Mouse (Mus musculus) embryonic facial prominence, embryonic 13.5 days (tissue): ENCODE measurements around the gene Dbndd2. TPM values are rescaled to one million over a fixed set of nuclear protein-coding genes. Genes with fewer than 3 reads are reported as not detected.

Experiments
- polyA plus RNA-seq: library from polyadenylated mRNA; unstranded; fragments of >200 nt; fragmentation: Nextera tagmentation; extraction: Ambion mirVana; gene quantifications from 2 replicates; pipeline ENCODE4 v1.2.1, GENCODE M21; 2015

The Dbndd2 gene
- polyA plus RNA-seq, 1 experiment from 2014 or later: 3.0 TPM

Other genes starting within 250 kb of the Dbndd2 start
- gene Svs2, start 247.6 kb upstream of the Dbndd2 start, polyA plus RNA-seq: not detected in 2 replicates
- not detected in 2 replicates for gene Svs3b, start 229.5 kb upstream of the Dbndd2 start, polyA plus RNA-seq
- gene Svs4, start 207.6 kb upstream of the Dbndd2 start, polyA plus RNA-seq: not detected in 2 replicates
- not detected in 2 replicates for gene Svs3a, start 196.8 kb upstream of the Dbndd2 start, polyA plus RNA-seq
- not detected in 2 replicates for gene Svs6, start 169.4 kb upstream of the Dbndd2 start, polyA plus RNA-seq
- not detected in 2 replicates for gene Svs5, start 153.4 kb upstream of the Dbndd2 start, polyA plus RNA-seq
- gene Slpi, start 97.0 kb upstream of the Dbndd2 start, polyA plus RNA-seq: 2.2 and 2.7 TPM in 2 replicates
- gene Rbpjl, start 83.0 kb upstream of the Dbndd2 start, polyA plus RNA-seq: 0.59 and 1.0 TPM in 2 replicates
- gene Matn4, start 80.9 kb upstream of the Dbndd2 start, polyA plus RNA-seq: 66.0 and 105 TPM in 2 replicates
- 81.5 and 87.8 TPM in 2 replicates for gene Sdc4, start 42.2 kb upstream of the Dbndd2 start, polyA plus RNA-seq
- gene Sys1, start 29.1 kb upstream of the Dbndd2 start, polyA plus RNA-seq: 56.0 and 65.9 TPM in 2 replicates
- gene Gm20458, start 25.1 kb upstream of the Dbndd2 start, polyA plus RNA-seq: 7.7 and 8.3 TPM in 2 replicates
- not detected in 2 replicates for gene Trp53tg5, start 12.4 kb upstream of the Dbndd2 start, polyA plus RNA-seq
- gene Pigt, start 11.4 kb downstream of the Dbndd2 start, polyA plus RNA-seq: 49.6 and 52.6 TPM in 2 replicates
- 46.5 and 53.4 TPM in 2 replicates for gene Wfdc2, start 76.3 kb downstream of the Dbndd2 start, polyA plus RNA-seq
- not detected in 2 replicates for gene Spint3, start 87.4 kb downstream of the Dbndd2 start, polyA plus RNA-seq
- gene Wfdc6a, start 99.3 kb downstream of the Dbndd2 start, polyA plus RNA-seq: 0.80 TPM in 1 of 2 replicates, not detected in the other
- not detected in 2 replicates for gene Eppin, start 107.5 kb downstream of the Dbndd2 start, polyA plus RNA-seq
- not detected in 2 replicates for gene Wfdc6b, start 127.4 kb downstream of the Dbndd2 start, polyA plus RNA-seq
- gene Wfdc8, start 127.5 kb downstream of the Dbndd2 start, polyA plus RNA-seq: not detected in 2 replicates
- gene Wfdc16, start 152.7 kb downstream of the Dbndd2 start, polyA plus RNA-seq: not detected in 2 replicates
- gene Wfdc10, start 169.9 kb downstream of the Dbndd2 start, polyA plus RNA-seq: 0.89 TPM in 1 of 2 replicates, not detected in the other
- not detected in 2 replicates for gene Wfdc9, start 170.5 kb downstream of the Dbndd2 start, polyA plus RNA-seq
- not detected in 2 replicates for gene Wfdc11, start 188.0 kb downstream of the Dbndd2 start, polyA plus RNA-seq
- gene Wfdc13, start 199.0 kb downstream of the Dbndd2 start, polyA plus RNA-seq: not detected in 2 replicates
- not detected in 2 replicates for gene Spint4, start 212.4 kb downstream of the Dbndd2 start, polyA plus RNA-seq
- not detected in 2 replicates for gene Spint5, start 229.2 kb downstream of the Dbndd2 start, polyA plus RNA-seq